Mouse (Mus musculus) large intestine, adult 2 months (tissue): ENCODE measurements at regions not wholly inside any gene's neighbourhood (a gene's known extent, or its start where the extent isn't known, plus 50 kb on each side); places are given as distances from the start of the nearest gene placed in this dataset.
"Not testable (repeated sequence)": the region's sequence is repeated elsewhere in the genome, so short reads cannot be mapped to it uniquely, and the experiment has no call there.

Experiments
- DNase-seq: peaks from one replicate; pipeline ENCODE4 v3.0.0-alpha.2; 2012; ENCODE audit warnings: low read depth, low spot score
- WGBS: fragments of 180-500 bp; shearing (Covaris S2); methylation state at CpG from one replicate; pipeline ENCODE4 v1.1.7; 2018; 5-methylcytosine and 5-hydroxymethylcytosine counted together

DNA sequence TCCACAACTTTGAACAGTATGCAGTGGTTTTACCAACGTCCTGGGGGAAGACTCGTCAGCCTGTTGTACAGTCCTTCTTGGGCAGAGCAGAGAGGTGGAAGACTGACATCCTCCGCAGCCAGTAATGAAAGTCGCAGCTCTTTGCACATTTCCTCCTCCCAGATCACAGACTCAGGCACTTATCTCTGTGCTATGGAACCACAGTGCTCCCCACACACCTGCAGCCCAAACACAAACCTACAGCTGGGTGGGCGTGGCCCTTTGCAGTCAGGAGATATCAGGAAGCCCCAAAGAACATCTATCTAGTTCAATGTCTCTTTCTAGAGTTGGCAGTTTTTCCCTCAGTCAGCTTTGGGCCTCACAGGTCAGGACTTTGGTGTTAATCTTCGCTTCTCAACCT lies 537.7 kb upstream of the Olfr1507 start:
- 20% methylated on average over 1 of the region's 6 CpGs for WGBS
- not testable (repeated sequence) for DNase-seq

DNA sequence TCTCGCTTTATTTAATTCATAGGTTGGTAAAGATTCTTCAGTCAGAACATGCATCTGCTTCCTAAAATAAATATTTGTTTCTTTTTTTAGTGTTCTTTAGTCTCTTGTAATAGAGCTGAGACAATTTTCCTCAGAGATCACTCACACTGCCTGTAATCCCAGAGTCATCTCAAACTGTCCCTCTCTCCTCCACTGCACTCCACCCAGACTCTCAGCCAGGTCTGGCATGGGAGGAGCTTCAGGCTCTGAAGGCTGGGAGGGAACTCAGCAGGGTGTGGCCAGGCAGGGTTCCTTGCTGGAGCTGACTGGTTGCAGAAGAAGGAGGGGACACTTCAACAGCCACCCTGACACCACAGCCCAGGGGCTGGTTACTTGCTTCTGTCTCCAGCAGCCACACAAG lies 536.9 kb upstream of the Olfr1507 start:
- whole genome bisulfite sequencing: no CpG with 5 or more reads among the region's 1 CpGs
- DNase-seq: not testable (repeated sequence)

DNA sequence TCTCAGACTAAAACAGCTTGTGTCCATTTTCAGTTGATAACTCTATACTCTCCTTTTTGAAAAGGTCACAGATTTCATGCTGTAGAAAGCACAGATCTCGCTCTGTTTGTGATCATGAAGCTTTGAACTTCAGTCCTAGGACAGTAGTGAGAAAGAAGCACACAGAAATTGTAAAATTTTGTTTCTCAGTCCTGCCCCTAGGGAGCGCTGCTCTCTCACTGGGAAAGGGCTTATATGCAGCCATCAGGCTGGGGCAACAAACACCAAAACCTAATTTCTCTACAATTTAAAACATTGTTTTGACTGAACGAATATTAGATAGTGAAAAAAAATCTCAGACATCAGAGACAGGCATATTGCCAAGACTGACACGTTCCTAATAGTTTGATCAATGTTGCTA lies 534.7 kb upstream of the Olfr1507 start:
- WGBS: no CpG with 5 or more reads among the region's 4 CpGs
- DNase-seq: not testable (repeated sequence)

DNA sequence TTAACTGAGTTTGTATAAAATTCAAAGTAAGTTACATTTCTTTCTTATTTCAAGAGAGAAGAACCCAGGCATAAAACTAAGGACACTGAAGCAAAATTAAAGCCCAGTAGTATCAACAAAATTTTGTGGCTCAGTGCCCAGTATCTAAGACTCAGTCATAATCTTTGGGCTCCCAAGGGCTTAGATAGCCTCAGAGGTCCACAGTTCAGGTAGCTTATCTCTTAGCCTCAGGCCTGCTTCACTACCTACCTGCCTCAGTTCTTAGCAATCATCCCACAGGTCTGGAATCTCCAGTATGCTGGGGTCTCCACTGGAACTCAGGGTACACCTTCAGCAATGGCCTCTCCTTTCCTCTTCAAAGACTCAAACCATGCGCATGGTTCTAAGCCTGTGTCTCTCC lies 531.4 kb upstream of the Olfr1507 start:
- WGBS: no CpG with 5 or more reads among the region's 1 CpGs
- DNase-seq: not testable (repeated sequence)

DNA sequence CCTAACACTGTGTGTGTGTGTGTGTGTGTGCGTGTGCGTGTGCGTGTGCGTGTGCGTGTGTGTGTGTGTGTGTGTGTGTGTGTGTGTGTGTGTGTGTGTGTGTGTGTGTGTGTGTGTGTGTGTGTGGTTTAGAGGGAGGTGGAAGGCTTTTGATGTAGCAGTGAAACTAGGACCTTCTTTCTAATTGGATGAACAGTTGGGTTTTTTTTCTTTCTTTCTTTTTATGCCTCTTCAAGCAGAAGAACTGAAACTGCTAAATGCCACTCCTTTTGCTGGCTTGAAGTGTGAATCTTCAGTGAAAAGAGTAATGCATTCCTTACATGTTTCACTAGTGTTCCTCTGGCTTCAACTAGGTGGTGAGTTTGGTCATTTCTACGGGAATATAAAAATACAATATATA lies 524.6 kb upstream of the Olfr1507 start:
- DNase-seq: not testable (repeated sequence)

DNA sequence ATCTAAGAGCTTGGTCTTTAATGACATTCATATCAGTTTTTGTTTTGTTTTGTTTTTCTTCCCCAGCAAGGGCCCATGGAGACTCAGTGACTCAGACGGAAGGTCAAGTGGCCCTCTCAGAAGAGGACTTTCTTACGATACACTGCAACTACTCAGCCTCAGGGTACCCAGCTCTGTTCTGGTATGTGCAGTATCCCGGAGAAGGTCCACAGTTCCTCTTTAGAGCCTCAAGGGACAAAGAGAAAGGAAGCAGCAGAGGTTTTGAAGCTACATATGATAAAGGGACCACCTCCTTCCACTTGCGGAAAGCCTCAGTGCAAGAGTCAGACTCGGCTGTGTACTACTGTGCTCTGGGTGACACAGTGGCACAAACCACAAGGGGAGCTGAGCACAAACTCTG lies 512.2 kb upstream of the Olfr1507 start:
- not testable (repeated sequence) for DNase-seq
- WGBS: no CpG with 5 or more reads among the region's 5 CpGs

More for the DNA sequence above, 524.6 kb upstream of the Olfr1507 start:
- WGBS: no CpG with 5 or more reads among the region's 6 CpGs

DNA sequence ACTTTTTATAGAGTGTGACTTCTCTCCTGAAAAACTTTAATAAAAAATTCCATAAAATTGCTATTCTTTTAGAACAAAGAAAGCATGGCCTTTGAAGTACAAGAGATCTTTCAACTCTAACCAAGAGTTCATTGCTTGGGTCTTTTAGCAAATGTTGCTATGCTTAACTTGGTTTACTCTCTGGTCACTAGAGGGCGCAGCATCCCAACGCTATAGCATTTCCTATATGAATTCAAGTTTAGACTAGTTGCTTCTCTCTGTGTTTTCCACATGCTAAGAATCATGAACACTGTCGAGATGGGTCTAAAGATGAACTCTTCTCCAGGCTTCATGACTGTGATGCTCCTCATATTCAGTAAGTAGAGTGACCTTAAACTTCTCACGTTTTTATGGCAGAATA lies 511.8 kb upstream of the Olfr1507 start:
- DNase-seq: not testable (repeated sequence)
- WGBS: no CpG with 5 or more reads among the region's 4 CpGs

DNA sequence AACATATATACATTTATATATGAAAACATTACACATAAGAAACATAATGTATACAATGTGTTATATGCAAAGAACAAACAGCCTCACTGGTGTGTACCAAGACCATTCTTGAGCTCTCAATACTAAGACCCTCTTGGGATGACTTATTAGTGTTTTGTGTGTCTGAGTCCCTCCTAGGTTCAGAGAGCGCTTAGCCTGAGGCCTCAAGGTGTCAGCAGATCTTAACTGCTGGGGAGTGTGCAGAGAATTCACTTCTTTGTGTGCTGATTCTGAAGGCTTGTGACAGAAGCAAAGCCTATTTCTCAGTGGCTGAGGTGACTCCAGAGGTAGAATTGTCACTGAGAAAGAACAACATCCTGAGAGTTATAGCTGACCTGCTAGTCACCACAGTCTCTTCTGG lies 505.7 kb upstream of the Olfr1507 start:
- not testable (repeated sequence) for DNase-seq
- WGBS: 69% methylated on average over 1 of the region's 1 CpGs

DNA sequence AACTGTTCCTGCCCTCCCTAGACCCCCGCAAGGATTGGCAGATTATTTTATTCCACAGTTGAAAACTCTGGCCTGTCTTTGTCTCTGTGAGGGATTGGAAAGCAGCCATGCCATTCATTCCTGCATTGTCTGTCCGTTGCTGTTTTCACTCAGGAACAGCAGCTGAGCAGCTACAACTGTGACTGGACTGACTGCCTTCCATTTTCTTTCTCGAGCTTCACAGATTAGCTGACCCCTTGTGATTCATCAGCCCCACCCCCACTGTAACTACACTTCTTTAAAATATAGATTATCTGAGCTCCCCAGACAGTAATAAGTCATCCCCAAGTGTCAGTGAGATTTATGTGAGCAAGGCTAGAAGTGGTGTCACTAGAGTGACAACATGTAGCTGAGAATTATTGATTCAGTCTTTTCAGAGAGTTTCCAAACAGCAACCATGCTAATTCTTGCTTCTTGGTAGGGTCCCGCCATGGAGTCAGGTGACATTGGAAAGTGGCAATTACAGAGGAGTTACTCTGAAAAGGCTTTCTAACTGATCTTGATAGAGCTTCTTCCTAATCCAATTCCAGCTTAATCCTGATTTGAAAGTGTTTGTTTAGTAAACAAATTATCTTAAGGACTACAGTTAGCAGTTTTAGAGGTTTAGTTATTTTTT lies 496.7 kb upstream of the Olfr1507 start:
- not testable (repeated sequence) for DNase-seq
- WGBS: 72% methylated on average over 1 of the region's 4 CpGs

DNA sequence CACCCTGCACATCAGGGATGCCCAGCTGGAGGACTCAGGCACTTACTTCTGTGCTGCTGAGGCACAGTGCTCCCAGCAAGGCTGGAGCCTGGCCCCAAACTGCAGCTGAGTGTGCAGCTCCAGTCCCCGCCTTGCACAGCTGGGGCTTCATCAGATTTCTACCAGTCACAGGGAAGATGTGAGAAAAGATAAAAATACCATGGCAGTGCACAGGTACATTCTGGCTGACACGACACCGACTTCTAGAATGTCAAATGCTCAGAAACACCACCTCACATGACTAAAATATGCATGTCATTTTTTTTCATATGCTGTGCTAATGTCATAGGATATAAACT lies 495.7 kb upstream of the Olfr1507 start:
- not testable (repeated sequence) for DNase-seq
- no CpG with 5 or more reads among the region's 3 CpGs for WGBS

DNA sequence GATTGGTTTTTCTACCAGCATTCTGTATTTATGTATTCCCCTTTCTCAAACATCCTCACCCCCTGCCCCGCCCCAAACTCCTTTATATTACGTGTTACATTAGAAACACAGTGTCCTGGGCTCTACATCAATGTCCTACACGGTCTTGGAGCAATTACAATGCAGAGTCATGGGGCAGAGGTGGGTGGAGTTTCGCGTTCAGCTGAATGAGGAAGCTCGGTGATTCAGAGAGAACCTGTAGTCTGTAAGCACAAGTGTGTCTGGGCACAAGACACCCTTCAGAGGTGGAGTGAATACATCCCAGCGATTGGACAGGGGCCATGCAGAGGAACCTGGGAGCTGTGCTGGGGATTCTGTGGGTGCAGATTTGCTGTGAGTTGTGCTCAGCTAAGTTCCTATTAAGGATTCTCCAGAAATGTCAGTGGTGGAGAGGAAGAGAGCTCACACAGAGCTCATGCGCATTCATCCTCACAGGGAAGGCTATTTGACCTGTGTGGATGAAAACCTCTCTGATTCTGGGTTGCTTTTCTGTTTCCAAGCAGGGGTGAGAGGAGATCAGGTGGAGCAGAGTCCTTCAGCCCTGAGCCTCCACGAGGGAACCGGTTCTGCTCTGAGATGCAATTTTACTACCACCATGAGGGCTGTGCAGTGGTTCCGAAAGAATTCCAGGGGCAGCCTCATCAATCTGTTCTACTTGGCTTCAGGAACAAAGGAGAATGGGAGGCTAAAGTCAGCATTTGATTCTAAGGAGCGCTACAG lies 495.2 kb upstream of the Olfr1507 start:
- WGBS: no CpG with 5 or more reads among the region's 12 CpGs
- DNase-seq: not testable (repeated sequence)

DNA sequence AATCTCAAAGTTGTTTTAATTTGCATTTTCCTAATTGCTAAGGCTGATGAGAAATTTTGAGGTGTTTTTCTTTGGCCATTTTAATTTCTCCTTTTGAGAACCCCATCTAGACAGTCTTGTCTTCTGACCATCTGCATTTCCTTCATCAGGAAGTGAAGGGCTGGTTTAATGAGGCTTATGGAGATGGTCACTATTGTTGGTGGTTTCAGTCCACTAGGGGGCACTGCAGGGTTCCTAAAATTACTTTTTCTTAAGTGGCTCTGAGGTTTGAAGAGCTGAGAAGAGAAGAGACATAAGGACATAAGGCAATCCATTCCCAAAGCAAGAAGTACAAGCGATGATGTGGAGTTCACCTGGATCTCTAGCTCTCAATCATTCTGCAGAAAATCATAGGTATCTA lies 494.4 kb upstream of the Olfr1507 start:
- WGBS: 80% methylated on average over 1 of the region's 1 CpGs
- DNase-seq: not testable (repeated sequence)

DNA sequence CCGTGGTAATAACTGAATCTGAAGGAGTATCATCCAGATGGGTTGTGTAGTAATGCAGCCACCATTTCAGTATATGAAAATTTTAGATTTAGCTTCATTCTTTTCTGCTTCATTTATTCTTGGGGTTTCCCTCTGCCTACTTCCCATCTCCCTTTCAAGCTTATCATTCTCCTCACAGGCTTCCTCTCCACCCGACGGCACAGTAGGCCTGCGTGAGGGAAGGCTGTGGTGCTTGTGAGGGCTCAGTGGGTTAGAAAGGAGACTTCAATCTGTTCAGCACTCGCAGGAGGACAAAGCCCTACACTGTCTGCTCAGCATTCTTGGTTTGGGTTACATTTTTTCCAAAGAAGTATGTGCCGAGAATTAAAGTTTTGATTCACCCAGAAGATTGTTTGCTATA lies 493.0 kb upstream of the Olfr1507 start:
- not testable (repeated sequence) for DNase-seq
- WGBS: no CpG with 5 or more reads among the region's 6 CpGs

DNA sequence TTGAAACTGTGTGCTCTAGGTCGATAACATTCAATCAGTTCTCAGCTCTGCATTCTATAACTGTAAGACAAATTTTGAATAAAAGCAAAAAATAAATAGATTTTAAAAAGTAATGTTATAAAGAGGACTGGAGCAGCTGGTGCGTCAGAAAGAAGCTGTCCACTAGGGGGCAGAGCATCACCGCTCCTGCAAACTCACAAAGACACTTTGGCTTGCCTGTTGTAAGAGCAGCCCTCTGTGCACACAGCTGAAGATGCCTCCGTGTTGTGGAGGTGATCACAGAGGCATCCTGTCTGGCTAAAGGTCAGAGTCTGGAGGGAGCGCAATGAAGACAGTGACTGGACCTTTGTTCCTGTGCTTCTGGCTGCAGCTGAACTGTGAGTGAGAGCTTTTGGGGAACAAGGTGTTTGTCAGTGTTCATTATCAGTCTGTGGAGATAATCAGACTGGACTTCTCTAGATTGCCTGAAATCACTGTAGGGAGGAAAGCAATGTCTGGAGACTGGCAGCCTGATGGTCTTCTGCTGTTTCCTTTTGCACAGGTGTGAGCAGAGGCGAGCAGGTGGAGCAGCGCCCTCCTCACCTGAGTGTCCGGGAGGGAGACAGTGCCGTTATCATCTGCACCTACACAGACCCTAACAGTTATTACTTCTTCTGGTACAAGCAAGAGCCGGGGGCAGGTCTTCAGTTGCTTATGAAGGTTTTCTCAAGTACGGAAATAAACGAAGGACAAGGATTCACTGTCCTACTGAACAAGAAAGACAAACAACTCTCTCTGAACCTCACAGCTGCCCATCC lies 476.9 kb upstream of the Olfr1507 start:
- DNase-seq: not testable (repeated sequence)
- no CpG with 5 or more reads among the region's 12 CpGs for WGBS

DNA sequence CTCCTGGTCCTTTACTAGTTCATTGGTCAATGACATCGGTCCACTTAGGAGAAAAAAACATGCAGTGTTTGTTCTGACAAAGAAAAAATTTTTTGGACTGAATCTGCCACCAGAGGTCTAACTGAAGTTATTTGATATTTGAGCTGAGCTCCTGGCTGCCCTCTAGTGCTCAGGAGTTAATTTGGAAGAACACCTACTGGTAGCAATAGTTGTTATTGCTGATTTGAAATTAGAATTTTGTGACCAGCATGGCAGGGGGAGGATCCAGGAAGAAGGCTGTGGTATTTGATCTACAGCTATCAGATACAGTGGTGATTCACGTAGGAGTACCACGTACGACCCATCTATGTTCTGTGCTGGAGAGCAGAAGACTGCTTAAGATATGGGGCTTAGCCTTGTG lies 466.6 kb upstream of the Olfr1507 start:
- WGBS: 87% methylated on average over 3 of the region's 4 CpGs
- DNase-seq: not testable (repeated sequence)

DNA sequence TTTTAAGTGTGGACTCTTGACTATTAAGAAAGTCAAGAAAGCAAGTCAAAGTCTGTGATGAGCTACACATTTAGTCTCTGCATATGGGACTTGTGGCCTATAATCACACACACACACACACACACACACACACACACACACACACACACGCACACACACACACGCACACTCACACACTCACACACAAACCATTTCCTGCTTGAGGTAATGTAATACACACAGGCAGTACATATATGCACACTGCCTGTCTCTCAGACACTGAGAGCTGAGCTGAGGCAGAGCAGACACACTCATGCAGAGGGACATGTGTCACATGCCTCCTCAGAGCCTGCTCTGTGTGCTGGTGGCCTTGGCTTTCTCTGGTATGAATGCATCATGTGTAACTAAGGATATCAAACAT lies 461.0 kb upstream of the Olfr1507 start:
- DNase-seq: not testable (repeated sequence)
- WGBS: 94% methylated on average over 2 of the region's 2 CpGs

DNA sequence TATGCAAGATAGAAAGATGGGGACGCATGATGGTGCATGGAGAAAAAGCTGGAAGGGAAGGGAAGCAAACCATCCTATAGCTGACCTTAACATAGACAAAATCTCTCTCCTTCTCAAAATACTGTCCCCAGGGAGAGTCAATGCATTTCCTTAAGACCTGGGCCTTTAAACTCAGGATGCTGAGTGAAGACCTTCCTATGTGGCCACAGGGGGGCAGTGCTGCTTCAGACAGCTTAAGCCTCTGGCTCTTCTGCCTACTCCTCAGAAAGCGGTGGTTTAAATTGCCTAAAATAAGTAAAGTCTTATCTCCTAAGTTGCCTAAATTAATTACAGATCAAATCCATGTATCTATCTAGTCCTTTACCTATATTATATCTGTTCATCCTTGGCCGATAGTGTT lies 449.4 kb upstream of the Olfr1507 start:
- WGBS: 80% methylated on average over 1 of the region's 3 CpGs
- not testable (repeated sequence) for DNase-seq

DNA sequence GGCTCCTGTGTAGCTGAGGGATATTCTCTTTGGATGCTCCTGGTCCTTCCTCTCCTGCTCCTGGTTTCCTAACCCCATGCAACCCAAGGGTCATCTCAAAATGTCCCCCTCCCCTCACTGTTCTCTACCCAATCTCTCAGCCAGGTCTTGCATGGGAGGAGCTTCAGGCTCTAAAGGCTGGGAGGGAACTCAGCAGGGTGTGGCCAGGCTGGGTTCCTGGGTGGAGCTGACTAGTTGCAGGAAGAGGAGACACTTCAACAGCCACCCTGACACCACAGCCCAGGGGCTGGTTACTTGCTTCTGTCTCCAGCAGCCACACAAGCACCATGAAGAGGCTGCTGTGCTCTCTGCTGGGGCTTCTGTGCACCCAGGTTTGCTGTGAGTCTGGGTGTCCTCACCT lies 446.9 kb upstream of the Olfr1507 start:
- not testable (repeated sequence) for DNase-seq

DNA sequence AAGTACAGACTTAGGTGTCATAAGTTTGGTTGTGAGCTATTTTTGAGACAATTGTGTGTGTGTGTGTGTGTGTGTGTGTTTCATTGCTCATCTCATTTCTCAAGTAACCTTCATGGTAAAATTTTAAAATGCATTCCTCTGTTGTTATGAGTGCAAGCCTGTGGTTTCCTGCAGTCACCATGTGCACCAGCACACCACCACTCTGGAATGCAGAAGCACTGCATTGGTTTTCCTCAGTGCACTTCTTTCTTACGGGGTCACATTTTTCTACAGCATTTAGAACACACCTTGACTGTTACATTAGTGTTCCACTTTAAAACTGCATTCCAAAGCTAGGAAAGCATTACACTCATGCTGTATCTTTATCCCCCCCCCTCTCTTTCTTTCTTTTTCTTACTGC lies 446.2 kb upstream of the Olfr1507 start:
- WGBS: no CpG with 5 or more reads among the region's 1 CpGs
- not testable (repeated sequence) for DNase-seq

DNA sequence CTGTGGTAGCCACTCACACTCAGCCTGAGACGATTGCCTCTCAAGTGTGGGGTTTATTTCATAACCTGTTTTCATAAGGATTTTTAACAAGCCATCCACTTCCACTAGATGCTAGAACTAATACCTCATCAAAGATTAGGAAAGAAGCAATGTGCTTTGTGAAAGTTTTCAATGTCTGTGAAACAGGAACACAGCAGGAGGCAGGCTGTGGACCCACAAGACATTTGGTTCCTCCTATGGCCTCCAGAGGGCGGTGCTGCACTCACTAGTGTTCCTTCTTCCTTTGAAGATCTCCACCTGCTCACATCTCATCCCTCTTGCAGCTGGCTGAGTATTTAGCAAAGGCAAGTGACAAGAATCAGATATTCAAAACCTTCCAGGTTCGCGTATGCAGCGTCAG lies 424.6 kb upstream of the Olfr1507 start:
- WGBS: no CpG with 5 or more reads among the region's 5 CpGs
- DNase-seq: not testable (repeated sequence)

DNA sequence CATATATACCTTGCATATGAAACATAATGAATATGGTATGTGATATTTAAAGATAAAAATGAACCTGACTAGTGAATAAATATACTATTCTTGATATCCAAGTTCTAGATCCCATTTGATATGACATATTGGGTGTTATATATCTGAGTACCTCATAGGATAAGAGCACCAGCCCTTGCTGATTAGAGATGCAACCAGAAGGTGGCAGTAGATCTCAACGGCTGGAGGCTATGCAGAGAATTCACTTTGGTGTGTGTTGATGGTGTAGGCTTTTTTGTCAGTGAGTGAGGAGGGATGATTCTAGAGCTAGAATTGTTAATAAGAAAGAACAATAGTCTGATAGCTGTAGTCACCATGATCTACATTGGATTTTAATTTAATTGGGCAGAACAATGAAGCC lies 418.3 kb upstream of the Olfr1507 start:
- not testable (repeated sequence) for DNase-seq
- WGBS: no CpG with 5 or more reads among the region's 1 CpGs
